Mouse (Mus musculus): ENCODE data around the gene Tmprss2. TPM values are rescaled to one million over a fixed set of nuclear protein-coding genes. Genes with fewer than 3 reads are reported as not detected.

The Tmprss2 gene
- polyA plus RNA-seq, 1 experiment = 12.3 TPM

- Histone ChIP-seq H3K27me3 (ENCODE audit: control insufficient read depth, insufficient read depth, low read length, poor library complexity, severe bottlenecking) (no peaks in the 10 kb centered on the region), H3K27ac (ENCODE audit: insufficient read depth, low read length) (no peak overlapping the region)
- TF ChIP-seq POLR2A (IDR thresholded peaks at IDR 0.05; ENCODE audit: insufficient read depth, low read length) (no peak), CTCF (IDR thresholded peaks at IDR 0.05; ENCODE audit: low read depth, low read length) (no peak), EP300 (IDR thresholded peaks at IDR 0.05; ENCODE audit: insufficient read depth, low read depth, low read length) (no peak)
Observed at GRCm38 (mm10) chr16:97639630-97640029, 28.6 kb upstream of the Tmprss2 start.

GRCm38 (mm10) chr16:97632880-97633484 lies 22.0 kb upstream of the Tmprss2 start:
- H3K27ac ChIP-seq (ENCODE audit: insufficient read depth, low read length) = no peak overlapping the region
- H3K9ac ChIP-seq (ENCODE audit: low read depth, poor library complexity, severe bottlenecking) = no peak overlapping the region
- no peaks in the 10 kb centered on the region for H3K9me3 ChIP-seq (replicated peaks; ENCODE audit: control insufficient read depth, insufficient read depth, low read length, poor library complexity, severe bottlenecking)
- no peaks in the 10 kb centered on the region for H3K27me3 ChIP-seq (ENCODE audit: control insufficient read depth, insufficient read depth, low read length, poor library complexity, severe bottlenecking)
- no peaks in the 10 kb centered on the region for H3K4me1 ChIP-seq (ENCODE audit: control insufficient read depth, insufficient read depth, low read length)
- no peaks in the 10 kb centered on the region for H3K36me3 ChIP-seq (ENCODE audit: control insufficient read depth, insufficient read depth, low read length, poor library complexity, severe bottlenecking)
- no peak overlapping the region for H3K4me3 ChIP-seq (ENCODE audit: low read depth, low read length)
- no peak for TF ChIP-seq CTCF (IDR thresholded peaks at IDR 0.05; ENCODE audit: low read depth, low read length)
- TF ChIP-seq EP300 (IDR thresholded peaks at IDR 0.05; ENCODE audit: insufficient read depth, low read depth, low read length) = no peak
- TF ChIP-seq POLR2A (IDR thresholded peaks at IDR 0.05; ENCODE audit: insufficient read depth, low read length) = no peak

More at GRCm38 (mm10) chr16:97639630-97640029, 28.6 kb upstream of the Tmprss2 start:
- no peak overlapping the region for H3K4me3 ChIP-seq (ENCODE audit: low read depth, low read length)
- no peaks in the 10 kb centered on the region for H3K36me3 ChIP-seq (ENCODE audit: control insufficient read depth, insufficient read depth, low read length, poor library complexity, severe bottlenecking)
- H3K9me3 ChIP-seq (replicated peaks; ENCODE audit: control insufficient read depth, insufficient read depth, low read length, poor library complexity, severe bottlenecking) = no peaks in the 10 kb centered on the region
- no peak overlapping the region for H3K9ac ChIP-seq (ENCODE audit: low read depth, poor library complexity, severe bottlenecking)
- no peaks in the 10 kb centered on the region for H3K4me1 ChIP-seq (ENCODE audit: control insufficient read depth, insufficient read depth, low read length)

GRCm38 (mm10) chr16:97623166-97623565 lies 12.2 kb upstream of the Tmprss2 start:
- no peaks in the 10 kb centered on the region for H3K4me1 ChIP-seq (ENCODE audit: control insufficient read depth, insufficient read depth, low read length)
- H3K27me3 ChIP-seq (ENCODE audit: control insufficient read depth, insufficient read depth, low read length, poor library complexity, severe bottlenecking) = no peaks in the 10 kb centered on the region
- H3K9ac ChIP-seq (ENCODE audit: low read depth, poor library complexity, severe bottlenecking) = no peak overlapping the region
- no peaks in the 10 kb centered on the region for H3K36me3 ChIP-seq (ENCODE audit: control insufficient read depth, insufficient read depth, low read length, poor library complexity, severe bottlenecking)
- H3K4me3 ChIP-seq (ENCODE audit: low read depth, low read length) = no peak overlapping the region
- no peak overlapping the region for H3K27ac ChIP-seq (ENCODE audit: insufficient read depth, low read length)
- H3K9me3 ChIP-seq (replicated peaks; ENCODE audit: control insufficient read depth, insufficient read depth, low read length, poor library complexity, severe bottlenecking) = no peaks in the 10 kb centered on the region
- TF ChIP-seq EP300 (IDR thresholded peaks at IDR 0.05; ENCODE audit: insufficient read depth, low read depth, low read length) (no peak), POLR2A (IDR thresholded peaks at IDR 0.05; ENCODE audit: insufficient read depth, low read length) (no peak), CTCF (IDR thresholded peaks at IDR 0.05; ENCODE audit: low read depth, low read length) (no peak)

- H3K9me3 ChIP-seq (replicated peaks; ENCODE audit: control insufficient read depth, insufficient read depth, low read length, poor library complexity, severe bottlenecking) = no peaks in the 10 kb centered on the region
- H3K27ac ChIP-seq (ENCODE audit: insufficient read depth, low read length) = no peak overlapping the region
- H3K4me3 ChIP-seq (ENCODE audit: low read depth, low read length) = no peak overlapping the region
- no peaks in the 10 kb centered on the region for H3K4me1 ChIP-seq (ENCODE audit: control insufficient read depth, insufficient read depth, low read length)
- H3K36me3 ChIP-seq (ENCODE audit: control insufficient read depth, insufficient read depth, low read length, poor library complexity, severe bottlenecking) = no peaks in the 10 kb centered on the region
- H3K9ac ChIP-seq (ENCODE audit: low read depth, poor library complexity, severe bottlenecking) = no peak overlapping the region
- TF ChIP-seq POLR2A (IDR thresholded peaks at IDR 0.05; ENCODE audit: insufficient read depth, low read length) (no peak), EP300 (IDR thresholded peaks at IDR 0.05; ENCODE audit: insufficient read depth, low read depth, low read length) (no peak), CTCF (IDR thresholded peaks at IDR 0.05; ENCODE audit: low read depth, low read length) (no peak)
- no peaks in the 10 kb centered on the region for H3K27me3 ChIP-seq (ENCODE audit: control insufficient read depth, insufficient read depth, low read length, poor library complexity, severe bottlenecking)
Observed at GRCm38 (mm10) chr16:97622383-97622889, 11.4 kb upstream of the Tmprss2 start.

GRCm38 (mm10) chr16:97618285-97618684 lies 7.3 kb upstream of the Tmprss2 start:
- Histone ChIP-seq H3K4me1 (ENCODE audit: control insufficient read depth, insufficient read depth, low read length) (no peaks in the 10 kb centered on the region), H3K27me3 (ENCODE audit: control insufficient read depth, insufficient read depth, low read length, poor library complexity, severe bottlenecking) (no peaks in the 10 kb centered on the region), H3K9me3 (replicated peaks; ENCODE audit: control insufficient read depth, insufficient read depth, low read length, poor library complexity, severe bottlenecking) (no peaks in the 10 kb centered on the region), H3K4me3 (ENCODE audit: low read depth, low read length) (no peak overlapping the region), H3K27ac (ENCODE audit: insufficient read depth, low read length) (no peak overlapping the region), H3K36me3 (ENCODE audit: control insufficient read depth, insufficient read depth, low read length, poor library complexity, severe bottlenecking) (no peaks in the 10 kb centered on the region), H3K9ac (ENCODE audit: low read depth, poor library complexity, severe bottlenecking) (no peak overlapping the region)
- TF ChIP-seq EP300 (IDR thresholded peaks at IDR 0.05; ENCODE audit: insufficient read depth, low read depth, low read length) (no peak), CTCF (IDR thresholded peaks at IDR 0.05; ENCODE audit: low read depth, low read length) (no peak), POLR2A (IDR thresholded peaks at IDR 0.05; ENCODE audit: insufficient read depth, low read length) (no peak)

GRCm38 (mm10) chr16:97612009-97612408 lies 1.0 kb upstream of the Tmprss2 start:
- H3K27ac ChIP-seq (ENCODE audit: insufficient read depth, low read length) = no peak overlapping the region
- no peaks in the 10 kb centered on the region for H3K36me3 ChIP-seq (ENCODE audit: control insufficient read depth, insufficient read depth, low read length, poor library complexity, severe bottlenecking)
- H3K27me3 ChIP-seq (ENCODE audit: control insufficient read depth, insufficient read depth, low read length, poor library complexity, severe bottlenecking) = no peaks in the 10 kb centered on the region
- no peaks in the 10 kb centered on the region for H3K4me1 ChIP-seq (ENCODE audit: control insufficient read depth, insufficient read depth, low read length)
- H3K4me3 ChIP-seq (ENCODE audit: low read depth, low read length) = no peak overlapping the region
- no peak overlapping the region for H3K9ac ChIP-seq (ENCODE audit: low read depth, poor library complexity, severe bottlenecking)
- H3K9me3 ChIP-seq (replicated peaks; ENCODE audit: control insufficient read depth, insufficient read depth, low read length, poor library complexity, severe bottlenecking) = no peaks in the 10 kb centered on the region
- TF ChIP-seq CTCF (IDR thresholded peaks at IDR 0.05; ENCODE audit: low read depth, low read length) = no peak
- no peak for TF ChIP-seq POLR2A (IDR thresholded peaks at IDR 0.05; ENCODE audit: insufficient read depth, low read length)
- TF ChIP-seq EP300 (IDR thresholded peaks at IDR 0.05; ENCODE audit: insufficient read depth, low read depth, low read length) = no peak

Measured in ES-Bruce4 (cell line).